Comparison of ENCODE assay signal across 17 mouse cellular contexts in the genomic region with DNA sequence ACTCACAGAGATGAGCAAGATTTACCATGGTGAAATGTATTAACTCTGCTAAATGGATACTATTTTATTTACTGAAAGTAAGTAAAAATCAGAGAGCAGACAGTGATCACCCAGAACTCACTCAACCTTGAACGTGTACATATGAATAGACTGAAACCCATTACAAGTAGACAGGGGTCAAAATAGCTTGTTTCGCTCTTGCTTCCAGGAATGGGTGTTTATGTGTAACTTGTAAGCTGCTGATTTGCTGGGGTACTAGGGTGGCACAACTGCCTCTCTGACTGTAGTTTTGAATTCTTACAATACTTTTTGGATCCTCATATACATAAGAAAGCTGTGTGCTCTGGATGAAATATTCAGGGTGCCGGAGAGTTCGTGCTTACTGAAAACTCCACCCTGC.
"Had no signal": no experiment of that assay in that cellular context is flagged by ENCODE, and none has a peak within 500 bp of the region (broad histone marks: within the 10 kb centered on the region; RNA-seq: fewer than 3 reads in every experiment).

No protein-coding gene starts in this region.

- DNase-seq: lung, embryonic 14.5 days; lung, postnatal 10 days; lung, postnatal 4 days; midbrain, embryonic 14.5 days; retina, postnatal 1 day; right cerebral cortex, adult 18-20 months; right cerebral cortex, postnatal 25 days; right cerebral cortex, postnatal 4 days; spleen, adult 18-20 months; thymus, adult 18-20 months; thymus, postnatal 14 days; thymus, postnatal 36 days had no signal

- H3K27ac ChIP-seq: midbrain, embryonic 10.5 days; midbrain, embryonic 12.5 days; neural tube, embryonic 13.5 days; neural tube, embryonic 15.5 days had no signal

- H3K4me3 ChIP-seq: midbrain, embryonic 10.5 days; midbrain, embryonic 12.5 days; myocyte; neural tube, embryonic 13.5 days; neural tube, embryonic 15.5 days had no signal

- H3K4me1 ChIP-seq: midbrain, embryonic 10.5 days; midbrain, embryonic 12.5 days; neural tube, embryonic 13.5 days; neural tube, embryonic 15.5 days had no signal

- H3K27me3 ChIP-seq: midbrain, embryonic 12.5 days; neural tube, embryonic 13.5 days; neural tube, embryonic 15.5 days had no signal
